Mouse (Mus musculus) forebrain, embryonic 16.5 days (tissue): ENCODE measurements at regions not wholly inside any gene's neighbourhood (a gene's known extent, or its start where the extent isn't known, plus 50 kb on each side); places are given as distances from the start of the nearest gene placed in this dataset.

Source experiments
- ATAC-seq: fragments of 200-750 bp; cut with Nextera tagmentation; 2 replicates; pipeline ENCODE4 v1.8.0; 2017; ENCODE audit warnings: mild to moderate bottlenecking, moderate library complexity
- H3K27ac ChIP-seq: fragments of 300-500 bp; sonication (generic); 2 replicates; pipeline ENCODE4 v1.5.1; 2014; ENCODE audit warnings: low read length, control low read depth
- H3K27me3 ChIP-seq: fragments of 300-500 bp; sonication (generic); replicated peaks from 2 replicates; pipeline ENCODE4 v1.6.1; 2014; ENCODE audit warnings: low read length; ENCODE audit not compliant: control insufficient read depth, insufficient read depth
- H3K36me3 ChIP-seq: fragments of 300-500 bp; sonication (generic); 2 replicates; pipeline ENCODE4 v1.6.1; 2014; ENCODE audit not compliant: control insufficient read depth, insufficient read depth
- H3K4me1 ChIP-seq: fragments of 300-500 bp; sonication (generic); replicated peaks from 2 replicates; pipeline ENCODE4 v1.6.1; 2014; ENCODE audit warnings: low read length; ENCODE audit not compliant: control insufficient read depth, insufficient read depth
- H3K4me2 ChIP-seq: fragments of 300-500 bp; sonication (generic); 2 replicates; pipeline ENCODE4 v1.6.1; 2014; ENCODE audit warnings: mild to moderate bottlenecking, low read length, control low read depth
- H3K4me3 ChIP-seq: fragments of 300-500 bp; sonication (generic); replicated peaks from 2 replicates; pipeline ENCODE4 v1.5.1; 2014; ENCODE audit warnings: mild to moderate bottlenecking, low read length, control low read depth
- H3K9ac ChIP-seq: fragments of 300-500 bp; sonication (generic); replicated peaks from 2 replicates; pipeline ENCODE4 v1.6.1; 2014; ENCODE audit warnings: low read depth, low read length, control low read depth
- H3K9me3 ChIP-seq: fragments of 300-500 bp; sonication (generic); 2 replicates; pipeline ENCODE4 v1.6.1; 2016; ENCODE audit warnings: low read length; ENCODE audit not compliant: control insufficient read depth
- whole genome bisulfite sequencing: fragments of 180-500 bp; shearing (Covaris S2); extraction: QIAGEN DNeasy Blood & Tissue Kit; methylation state at CpG from one replicate; pipeline ENCODE4 v1.1.7; 2014; 5-methylcytosine and 5-hydroxymethylcytosine counted together

- Histone ChIP-seq H3K4me1 (peaks cover 15% of the 10 kb centered on the region), H3K36me3 (no peaks in the 10 kb centered on the region), H3K9me3 (no peaks in the 10 kb centered on the region), H3K27ac (no peak overlapping the region), H3K9ac (no peak overlapping the region), H3K27me3 (no peaks in the 10 kb centered on the region), H3K4me3 (no peak overlapping the region), H3K4me2 (no peak overlapping the region)
- no peak for ATAC-seq
- WGBS: 73% methylated on average over 7 of the region's 7 CpGs
These were observed 77.3 kb downstream of the Sox9 start for GRCm38 (mm10) chr11:112859309-112859708.

- Histone ChIP-seq H3K9me3 (no peaks in the 10 kb centered on the region), H3K4me2 (no peak overlapping the region), H3K9ac (peak overlapping the region; percentile 31; the same call in 1 of the 2 replicates), H3K4me3 (no peak overlapping the region), H3K4me1 (peaks cover 15% of the 10 kb centered on the region), H3K27ac (peak overlapping the region; percentile 39), H3K27me3 (no peaks in the 10 kb centered on the region), H3K36me3 (no peaks in the 10 kb centered on the region)
- 4% methylated on average over 11 of the region's 11 CpGs for WGBS
- peak; percentile 93 for ATAC-seq
These were observed 78.8 kb downstream of the Sox9 start for GRCm38 (mm10) chr11:112860797-112861196.

GRCm38 (mm10) chr11:112861233-112861632 lies 79.2 kb downstream of the Sox9 start:
- Histone ChIP-seq H3K36me3 (no peaks in the 10 kb centered on the region), H3K4me1 (peaks cover 15% of the 10 kb centered on the region), H3K27me3 (no peaks in the 10 kb centered on the region), H3K27ac (peak overlapping the region; percentile 39; the same call in 1 of the 2 replicates), H3K4me2 (no peak overlapping the region), H3K4me3 (no peak overlapping the region), H3K9me3 (no peaks in the 10 kb centered on the region), H3K9ac (0 out of 2 replicates have a peak overlapping the region, but pooled peaks have one; percentile 31)
- 50% methylated on average over 5 of the region's 5 CpGs for WGBS
- ATAC-seq: peak; percentile 36; the same call in 1 of the 2 replicates

GRCm38 (mm10) chr11:112865836-112866235 lies 83.8 kb downstream of the Sox9 start:
- no peak overlapping the region for H3K27ac ChIP-seq
- WGBS: 88% methylated on average over 9 of the region's 9 CpGs
- no peak overlapping the region for H3K4me2 ChIP-seq
- H3K4me1 ChIP-seq: peaks cover 23% of the 10 kb centered on the region
- no peak overlapping the region for H3K4me3 ChIP-seq
- H3K36me3 ChIP-seq: no peaks in the 10 kb centered on the region
- H3K9ac ChIP-seq: no peak overlapping the region
- H3K27me3 ChIP-seq: no peaks in the 10 kb centered on the region
- ATAC-seq: no peak
- no peaks in the 10 kb centered on the region for H3K9me3 ChIP-seq

- Histone ChIP-seq H3K36me3 (no peaks in the 10 kb centered on the region), H3K9me3 (no peaks in the 10 kb centered on the region), H3K9ac (peak overlapping the region; percentile 61; the same call in 1 of the 2 replicates), H3K4me2 (peak overlapping the region; percentile 59), H3K27me3 (no peaks in the 10 kb centered on the region), H3K4me1 (peaks cover 38% of the 10 kb centered on the region), H3K4me3 (no peak overlapping the region), H3K27ac (peak overlapping the region; percentile 84)
- ATAC-seq: no peak
- 17% methylated on average over 5 of the region's 5 CpGs for WGBS
These were observed 87.5 kb downstream of the Sox9 start for GRCm38 (mm10) chr11:112869571-112869970.

GRCm38 (mm10) chr11:112870201-112871035 lies 88.4 kb downstream of the Sox9 start:
- Histone ChIP-seq H3K9me3 (no peaks in the 10 kb centered on the region), H3K27ac (peak overlapping the region; percentile 84), H3K4me2 (peak overlapping the region; percentile 59), H3K36me3 (no peaks in the 10 kb centered on the region), H3K27me3 (no peaks in the 10 kb centered on the region), H3K4me3 (peak overlapping the region; percentile 36), H3K9ac (peak overlapping the region; percentile 61), H3K4me1 (peaks cover 38% of the 10 kb centered on the region)
- ATAC-seq: peak; percentile 88
- WGBS: 0% methylated on average over 17 of the region's 17 CpGs

- Histone ChIP-seq H3K4me2 (no peak overlapping the region; the same call in 1 of the 2 replicates), H3K27ac (peak overlapping the region; percentile 64), H3K4me3 (no peak overlapping the region), H3K27me3 (no peaks in the 10 kb centered on the region), H3K4me1 (peaks cover 38% of the 10 kb centered on the region), H3K9me3 (no peaks in the 10 kb centered on the region), H3K9ac (no peak overlapping the region), H3K36me3 (no peaks in the 10 kb centered on the region)
- ATAC-seq: peak; percentile 51
- WGBS: 18% methylated on average over 11 of the region's 11 CpGs
These were observed 90.8 kb downstream of the Sox9 start for GRCm38 (mm10) chr11:112872677-112873367.

GRCm38 (mm10) chr11:112874239-112874638 lies 92.2 kb downstream of the Sox9 start:
- no peak overlapping the region for H3K4me3 ChIP-seq
- no peak overlapping the region for H3K4me2 ChIP-seq
- no peak for ATAC-seq
- H3K9ac ChIP-seq: no peak overlapping the region
- 90% methylated on average over 11 of the region's 11 CpGs for WGBS
- H3K9me3 ChIP-seq: no peaks in the 10 kb centered on the region
- no peak overlapping the region for H3K27ac ChIP-seq
- no peaks in the 10 kb centered on the region for H3K36me3 ChIP-seq
- no peaks in the 10 kb centered on the region for H3K27me3 ChIP-seq
- peaks cover 38% of the 10 kb centered on the region for H3K4me1 ChIP-seq

GRCm38 (mm10) chr11:112876226-112876625 lies 94.2 kb downstream of the Sox9 start:
- Histone ChIP-seq H3K9ac (no peak overlapping the region), H3K4me1 (peaks cover 19% of the 10 kb centered on the region), H3K4me2 (no peak overlapping the region), H3K27me3 (no peaks in the 10 kb centered on the region), H3K9me3 (no peaks in the 10 kb centered on the region), H3K27ac (no peak overlapping the region), H3K4me3 (no peak overlapping the region), H3K36me3 (no peaks in the 10 kb centered on the region)
- 45% methylated on average over 8 of the region's 8 CpGs for WGBS
- no peak for ATAC-seq
